Mouse (Mus musculus): ENCODE measurements around the gene Pcyox1. TPM values are rescaled to one million over a fixed set of nuclear protein-coding genes. Genes with fewer than 3 reads are reported as not detected.

Gene Pcyox1
- total RNA-seq (2014; fragmentation: Nextera tagmentation) = 55.5 and 72.3 TPM in 2 replicates
- 31.4 and 44.7 TPM in 2 replicates for total RNA-seq (2017)
- polyA plus RNA-seq (2012) = 41.4 and 44.9 TPM in 2 replicates

DNA sequence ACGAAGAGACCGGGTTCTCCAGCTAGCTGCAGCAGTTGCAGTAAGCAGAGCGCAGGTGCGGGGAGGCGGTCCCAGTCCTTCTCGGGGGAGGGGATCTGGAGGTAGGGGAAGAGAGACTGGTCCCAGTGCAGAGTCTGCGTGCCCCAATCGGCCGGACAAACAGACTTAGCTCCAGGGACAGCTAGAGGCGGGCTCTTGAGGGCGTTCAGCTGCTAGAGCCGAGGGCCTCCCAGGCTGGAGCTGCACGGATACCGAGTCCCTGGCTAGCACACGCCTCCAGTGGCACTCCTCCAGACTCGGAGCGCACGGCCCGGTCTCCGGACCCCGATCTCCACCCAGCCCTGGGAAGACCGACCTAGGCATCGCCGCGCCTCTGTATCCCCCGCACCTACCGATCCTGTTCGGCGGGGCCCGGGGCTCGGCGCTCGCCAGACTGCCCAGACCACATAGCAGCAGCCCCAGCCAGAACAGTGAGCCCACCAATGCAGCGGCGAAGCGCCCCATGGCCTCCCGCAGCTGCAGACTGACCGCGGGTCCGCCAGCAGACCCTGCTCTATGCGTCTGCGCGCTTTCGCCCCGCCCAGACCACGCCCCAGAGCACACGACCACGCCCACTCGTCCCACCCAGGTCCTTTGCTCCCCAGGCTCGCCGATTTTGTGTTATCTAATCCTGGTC lies at the start of gene Pcyox1:
Pcyox1 (minus strand) TSS at position 574 of the 676 bp plus-strand sequence.
- peaks cover 58% of the 10 kb centered on the region for H3K4me1 ChIP-seq (ENCODE audit: insufficient read depth, low read depth, low read length)
- H3K27me3 ChIP-seq (ENCODE audit: insufficient read depth, low read length) = no peaks in the 10 kb centered on the region
- TF ChIP-seq CTCF (IDR thresholded peaks at IDR 0.05; ENCODE audit: low read depth, low read length) (no peak), GATA2 (IDR thresholded peaks at IDR 0.05; ENCODE audit: borderline replicate concordance, low read depth, low read length) (no peak), POLR2AphosphoS5 (IDR thresholded peaks at IDR 0.05; ENCODE audit: insufficient replicate concordance, low read depth, low read length) (no peak), GATA1 (IDR thresholded peaks at IDR 0.05; ENCODE audit: borderline replicate concordance, low read length) (no peak), TAL1 (conservative IDR thresholded peaks at IDR 0.05; ENCODE audit: low read depth, low read length) (no peak)
- no peaks in the 10 kb centered on the region for H3K9me3 ChIP-seq (replicated peaks)
- peak; percentile 77 for DNase-seq (ENCODE audit: low spot score)
- peak; percentile 54 for ATAC-seq (ENCODE audit: extremely low read depth, insufficient number of reproducible peaks, low FRiP score, poor library complexity, severe bottlenecking)
- H3K4me3 ChIP-seq (ENCODE audit: low read depth, low read length) = peak within 1 kb of the TSS; percentile 96
- H3K36me3 ChIP-seq (replicated peaks) = peaks cover 37% of the 10 kb centered on the region

DNA sequence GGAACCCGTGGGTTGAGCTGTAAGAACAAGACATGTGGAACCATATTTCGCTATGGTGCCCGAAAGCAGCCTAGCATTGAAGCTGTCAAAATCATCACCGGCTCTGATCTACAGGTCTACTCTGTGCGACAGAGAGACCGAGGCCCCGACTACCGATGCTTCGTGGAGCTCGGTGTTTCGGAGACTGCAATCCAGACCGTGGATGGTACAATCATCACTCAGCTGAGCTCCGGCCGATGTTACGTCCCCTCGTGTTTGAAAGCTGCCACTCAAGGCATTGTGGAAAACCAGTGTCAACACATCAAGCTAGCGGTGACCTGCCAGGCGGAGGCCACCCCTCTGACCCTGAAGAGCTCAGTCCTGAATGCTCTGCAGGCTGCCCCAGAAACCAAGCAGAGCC lies 48.6 kb upstream of the Pcyox1 start:
- TF ChIP-seq TAL1 (conservative IDR thresholded peaks at IDR 0.05; ENCODE audit: low read depth, low read length) (no peak), GATA1 (IDR thresholded peaks at IDR 0.05; ENCODE audit: borderline replicate concordance, low read length) (no peak), POLR2AphosphoS5 (IDR thresholded peaks at IDR 0.05; ENCODE audit: insufficient replicate concordance, low read depth, low read length) (no peak), GATA2 (IDR thresholded peaks at IDR 0.05; ENCODE audit: borderline replicate concordance, low read depth, low read length) (no peak), CTCF (IDR thresholded peaks at IDR 0.05; ENCODE audit: low read depth, low read length) (no peak)
- Histone ChIP-seq H3K9me3 (replicated peaks) (peaks cover 13% of the 10 kb centered on the region), H3K36me3 (replicated peaks) (peaks cover 85% of the 10 kb centered on the region), H3K4me1 (ENCODE audit: insufficient read depth, low read depth, low read length) (peaks cover 13% of the 10 kb centered on the region), H3K4me3 (ENCODE audit: low read depth, low read length) (no peak overlapping the region), H3K27me3 (ENCODE audit: insufficient read depth, low read length) (no peaks in the 10 kb centered on the region)
- DNase-seq (ENCODE audit: low spot score) (no peak), ATAC-seq (ENCODE audit: extremely low read depth, insufficient number of reproducible peaks, low FRiP score, poor library complexity, severe bottlenecking) (no peak)

DNA sequence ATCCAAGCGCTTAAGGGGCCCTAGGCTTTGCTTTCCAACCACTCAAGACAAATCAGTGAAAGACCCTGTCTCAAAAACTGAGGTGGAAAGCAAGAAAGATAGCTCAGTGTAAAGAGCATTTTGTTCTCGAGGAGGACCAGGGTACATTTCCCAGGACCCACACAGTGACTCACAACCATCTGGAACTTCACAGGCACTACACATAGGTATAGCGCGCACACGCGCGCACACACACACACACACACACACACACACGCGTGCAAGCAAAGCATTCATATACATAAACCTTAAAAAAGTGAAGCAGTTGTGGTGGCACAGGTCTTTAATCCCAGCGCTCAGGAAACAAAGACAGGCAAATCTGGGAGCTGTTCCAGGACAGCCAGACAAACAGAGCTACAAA lies 44.6 kb upstream of the Pcyox1 start:
- peaks cover 61% of the 10 kb centered on the region for H3K36me3 ChIP-seq (replicated peaks)
- DNase-seq (ENCODE audit: low spot score) = no peak
- H3K27me3 ChIP-seq (ENCODE audit: insufficient read depth, low read length) = no peaks in the 10 kb centered on the region
- peaks cover 13% of the 10 kb centered on the region for H3K9me3 ChIP-seq (replicated peaks)
- peaks cover 22% of the 10 kb centered on the region for H3K4me1 ChIP-seq (ENCODE audit: insufficient read depth, low read depth, low read length)
- TF ChIP-seq GATA1 (IDR thresholded peaks at IDR 0.05; ENCODE audit: borderline replicate concordance, low read length) = no peak
- TF ChIP-seq POLR2AphosphoS5 (IDR thresholded peaks at IDR 0.05; ENCODE audit: insufficient replicate concordance, low read depth, low read length) = no peak
- TF ChIP-seq TAL1 (conservative IDR thresholded peaks at IDR 0.05; ENCODE audit: low read depth, low read length) = no peak
- no peak for TF ChIP-seq CTCF (IDR thresholded peaks at IDR 0.05; ENCODE audit: low read depth, low read length)
- no peak for TF ChIP-seq GATA2 (IDR thresholded peaks at IDR 0.05; ENCODE audit: borderline replicate concordance, low read depth, low read length)
- ATAC-seq (ENCODE audit: extremely low read depth, insufficient number of reproducible peaks, low FRiP score, poor library complexity, severe bottlenecking) = no peak
- H3K4me3 ChIP-seq (ENCODE audit: low read depth, low read length) = no peak overlapping the region

DNA sequence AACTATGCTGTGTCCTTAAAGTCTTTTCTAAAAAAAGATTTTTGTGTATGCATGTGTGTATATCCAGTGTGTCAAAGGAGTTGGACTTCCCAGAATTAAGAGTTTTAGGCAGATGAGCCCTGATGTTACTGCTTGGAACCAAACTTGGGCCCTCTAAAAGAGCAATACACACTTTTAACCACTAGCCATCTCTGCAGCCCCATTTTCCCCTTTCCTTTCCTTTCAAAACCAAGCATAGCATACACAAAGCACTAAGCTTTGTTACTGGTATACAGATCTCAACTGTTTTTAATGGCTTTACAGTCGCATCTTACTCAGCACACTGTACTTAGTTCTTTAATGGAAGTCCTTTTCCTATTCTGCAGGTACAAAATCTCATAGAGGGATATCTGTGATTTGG lies 42.6 kb upstream of the Pcyox1 start:
- no peak for TF ChIP-seq TAL1 (conservative IDR thresholded peaks at IDR 0.05; ENCODE audit: low read depth, low read length)
- no peak for TF ChIP-seq GATA2 (IDR thresholded peaks at IDR 0.05; ENCODE audit: borderline replicate concordance, low read depth, low read length)
- no peak for TF ChIP-seq GATA1 (IDR thresholded peaks at IDR 0.05; ENCODE audit: borderline replicate concordance, low read length)
- no peak for TF ChIP-seq CTCF (IDR thresholded peaks at IDR 0.05; ENCODE audit: low read depth, low read length)
- ATAC-seq (ENCODE audit: extremely low read depth, insufficient number of reproducible peaks, low FRiP score, poor library complexity, severe bottlenecking) = no peak
- H3K4me3 ChIP-seq (ENCODE audit: low read depth, low read length) = peak overlapping the region; percentile 83

DNA sequence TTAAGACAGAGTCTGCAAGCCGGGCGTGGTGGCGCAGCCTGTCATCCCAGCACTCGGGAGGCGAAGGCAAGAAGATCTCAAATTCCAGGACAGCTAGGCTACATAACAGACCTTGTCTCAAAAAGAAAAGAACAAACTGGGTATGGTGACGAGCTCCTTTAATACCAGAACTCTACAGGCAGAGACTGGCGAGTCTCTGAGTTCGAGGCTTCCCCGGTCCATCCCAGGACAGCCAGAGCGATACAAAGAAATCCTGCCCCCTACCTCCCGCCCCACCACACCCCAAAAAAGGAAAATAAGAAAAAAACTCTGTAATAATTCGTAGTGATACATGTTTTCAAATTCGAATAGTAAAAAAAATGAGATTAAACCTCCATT lies 42.2 kb upstream of the Pcyox1 start:
- Histone ChIP-seq H3K36me3 (replicated peaks) (peaks cover 65% of the 10 kb centered on the region), H3K4me3 (ENCODE audit: low read depth, low read length) (peak overlapping the region; percentile 83), H3K9me3 (replicated peaks) (peaks cover 4% of the 10 kb centered on the region), H3K27me3 (ENCODE audit: insufficient read depth, low read length) (no peaks in the 10 kb centered on the region), H3K4me1 (ENCODE audit: insufficient read depth, low read depth, low read length) (peaks cover 16% of the 10 kb centered on the region)
- TF ChIP-seq CTCF (IDR thresholded peaks at IDR 0.05; ENCODE audit: low read depth, low read length) = no peak
- TF ChIP-seq POLR2AphosphoS5 (IDR thresholded peaks at IDR 0.05; ENCODE audit: insufficient replicate concordance, low read depth, low read length) = no peak
- no peak for TF ChIP-seq GATA2 (IDR thresholded peaks at IDR 0.05; ENCODE audit: borderline replicate concordance, low read depth, low read length)
- no peak for TF ChIP-seq GATA1 (IDR thresholded peaks at IDR 0.05; ENCODE audit: borderline replicate concordance, low read length)
- TF ChIP-seq TAL1 (conservative IDR thresholded peaks at IDR 0.05; ENCODE audit: low read depth, low read length) = no peak
- ATAC-seq (ENCODE audit: extremely low read depth, insufficient number of reproducible peaks, low FRiP score, poor library complexity, severe bottlenecking) (no peak), DNase-seq (ENCODE audit: low spot score) (peak; percentile 18)

More for the DNA sequence above, 42.6 kb upstream of the Pcyox1 start:
- Histone ChIP-seq H3K36me3 (replicated peaks) (peaks cover 65% of the 10 kb centered on the region), H3K4me1 (ENCODE audit: insufficient read depth, low read depth, low read length) (peaks cover 16% of the 10 kb centered on the region), H3K9me3 (replicated peaks) (peaks cover 9% of the 10 kb centered on the region), H3K27me3 (ENCODE audit: insufficient read depth, low read length) (no peaks in the 10 kb centered on the region)
- DNase-seq (ENCODE audit: low spot score) = no peak

DNA sequence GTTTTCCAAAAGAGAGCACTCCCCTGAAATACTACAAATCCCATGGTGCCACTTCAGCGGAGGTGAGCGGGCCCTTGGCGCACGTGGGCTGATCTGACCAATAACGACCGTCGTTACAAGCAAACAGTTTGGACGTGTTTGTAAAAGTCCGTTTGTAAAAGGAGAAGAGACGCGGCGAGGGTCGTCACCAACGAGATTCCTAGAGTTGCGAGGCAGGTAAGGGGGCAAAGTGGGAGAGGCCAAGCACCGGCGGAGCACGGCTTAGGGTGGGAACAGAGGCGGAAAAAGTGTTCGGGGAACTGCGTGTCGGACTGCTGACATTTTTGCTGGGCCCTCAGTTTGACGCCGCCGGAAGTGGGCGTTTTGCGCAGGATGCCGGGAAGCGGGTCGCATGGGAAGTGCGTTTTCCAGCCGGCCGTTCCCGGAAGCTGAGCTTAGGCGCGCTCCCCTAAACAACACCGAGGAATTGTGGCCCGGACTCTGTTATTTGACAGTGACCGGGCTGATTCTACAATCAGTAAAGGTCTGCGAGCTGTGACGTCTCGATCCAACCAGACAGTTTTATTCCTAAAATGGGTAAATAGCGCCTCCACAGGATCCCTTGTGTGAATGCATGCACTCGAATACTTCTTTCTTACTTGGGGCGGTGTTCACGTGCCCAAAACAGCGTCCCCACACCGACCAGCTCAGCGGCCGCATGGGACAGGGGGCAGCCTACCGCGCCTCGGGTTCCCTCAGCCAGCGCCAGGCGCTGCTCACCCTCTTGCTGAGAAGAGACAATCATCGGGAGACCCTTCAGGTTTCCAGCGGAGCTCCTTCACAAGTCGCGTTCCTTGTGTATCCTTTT lies 41.5 kb upstream of the Pcyox1 start, which contains the start of gene C87436:
C87436 (plus strand) TSS at position 103 of the 847 bp plus-strand sequence.
- no peaks in the 10 kb centered on the region for H3K27me3 ChIP-seq (ENCODE audit: insufficient read depth, low read length)

More for the DNA sequence above, 41.5 kb upstream of the Pcyox1 start, which contains the start of gene C87436:
- DNase-seq (ENCODE audit: low spot score) (peak; percentile 92), ATAC-seq (ENCODE audit: extremely low read depth, insufficient number of reproducible peaks, low FRiP score, poor library complexity, severe bottlenecking) (peak; percentile 81)
- TF ChIP-seq CTCF (IDR thresholded peaks at IDR 0.05; ENCODE audit: low read depth, low read length) = 0 out of 2 replicates have a peak, but pooled peaks have one; percentile 6
- TF ChIP-seq GATA2 (IDR thresholded peaks at IDR 0.05; ENCODE audit: borderline replicate concordance, low read depth, low read length) = no peak
- no peak for TF ChIP-seq GATA1 (IDR thresholded peaks at IDR 0.05; ENCODE audit: borderline replicate concordance, low read length)
- no peak for TF ChIP-seq TAL1 (conservative IDR thresholded peaks at IDR 0.05; ENCODE audit: low read depth, low read length)
- TF ChIP-seq POLR2AphosphoS5 (IDR thresholded peaks at IDR 0.05; ENCODE audit: insufficient replicate concordance, low read depth, low read length) = no peak
- H3K9me3 ChIP-seq (replicated peaks) = no peaks in the 10 kb centered on the region
- H3K36me3 ChIP-seq (replicated peaks) = peaks cover 64% of the 10 kb centered on the region
- peak within 1 kb of the TSS; percentile 83 for H3K4me3 ChIP-seq (ENCODE audit: low read depth, low read length)
- peaks cover 16% of the 10 kb centered on the region for H3K4me1 ChIP-seq (ENCODE audit: insufficient read depth, low read depth, low read length)
